Mouse (Mus musculus) gastrocnemius, adult 2 months (tissue): ENCODE measurements around the gene Usb1. TPM values are rescaled to one million over a fixed set of nuclear protein-coding genes. Genes with fewer than 3 reads are reported as not detected.

Experiments
- DNase-seq: peaks from one replicate; pipeline ENCODE4 v3.0.0; 2022
- H3K27ac ChIP-seq: fragments of 200-600 bp; 2 replicates; pipeline ENCODE4 v1.8.1; 2022; ENCODE audit warnings: mild to moderate bottlenecking
- H3K4me3 ChIP-seq: fragments of 200-600 bp; 2 replicates; pipeline ENCODE4 v1.8.1; 2022; ENCODE audit warnings: mild to moderate bottlenecking, moderate library complexity
- CTCF ChIP-seq: fragments of 200-600 bp; IDR thresholded peaks from 2 replicates; pipeline ENCODE4 v1.8.1; 2022; ENCODE audit warnings: antibody characterized with exemption, mild to moderate bottlenecking, moderate library complexity
- intact Hi-C: fragments of 180-260 bp; cut with DNase I; formaldehyde crosslinking; loops from one replicate; pipeline ENCODE4 v1.15.1; 2025
- long read RNA-seq, 2 experiments: library from polyadenylated mRNA; stranded (forward); transcript quantifications; one replicate each; pipeline ENCODE4 v2.0.0; 2021
- total RNA-seq, 2 experiments: library from RNA; stranded (reverse); gene quantifications; 2 replicates each; pipeline ENCODE4 v1.2.3; 2021

Gene Usb1
- 1 to 10 TPM; 5.8 to 7.1 TPM for total RNA-seq
- long read RNA-seq, experiment 1, partial matches to known transcripts = 0 of 6 reads
- long read RNA-seq, experiment 1, other reads (novel, unspliced or antisense) = 3 of 6 reads
- long read RNA-seq, experiment 2, partial matches to known transcripts = 0 of 3 reads
- long read RNA-seq, experiment 2, other reads (novel, unspliced or antisense) = 0 of 3 reads

DNA sequence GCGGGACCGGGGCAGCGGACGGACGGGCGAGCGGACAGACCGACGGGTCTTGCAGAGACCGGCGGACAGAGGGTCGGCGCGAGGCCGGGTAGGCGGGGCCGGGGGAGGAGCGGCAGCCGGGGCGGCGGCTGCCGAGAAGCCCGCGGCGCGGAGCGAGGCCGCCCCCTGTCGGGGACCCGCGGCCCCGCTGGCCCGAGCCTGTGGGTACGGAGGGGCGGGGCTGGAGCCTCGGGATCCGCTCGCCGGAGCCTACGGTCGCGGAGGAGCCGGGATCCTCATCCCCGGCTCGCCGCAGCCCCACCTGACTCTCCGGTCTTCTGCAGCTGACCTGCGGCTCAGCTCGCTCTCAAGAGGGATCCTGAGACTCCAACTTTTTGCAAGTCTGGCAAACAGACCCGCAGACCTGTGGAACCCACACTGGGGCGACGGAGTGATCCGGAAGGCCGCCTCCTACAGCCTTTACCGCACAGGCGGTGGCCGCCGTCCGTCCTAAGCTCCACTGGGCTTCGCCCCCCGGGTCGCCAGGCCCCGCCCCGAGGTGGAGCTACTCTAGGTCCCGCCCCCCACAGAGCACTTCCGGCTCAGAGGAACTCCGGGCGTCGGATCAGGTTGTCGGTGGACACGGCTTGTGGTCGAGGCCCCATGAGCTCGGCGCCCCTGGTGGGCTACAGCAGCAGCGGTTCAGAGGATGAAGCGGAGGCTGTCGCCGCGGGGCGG is at the start of gene Usb1, which contains the start of gene Zfp319:
Gene Usb1 (plus strand): TSS at position 565 of the 717 bp plus-strand sequence.
Gene Zfp319 (minus strand): TSS at position 231 of the 717 bp plus-strand sequence.
- Histone ChIP-seq H3K27ac (peak within 1 kb of the TSS; percentile 98), H3K4me3 (peak within 1 kb of the TSS; percentile 97)
- TF ChIP-seq CTCF = peak; percentile 88
- intact Hi-C loops = loop anchor here (1.0 to 10.0 kb wide), 4 partner anchors 77 to 303 kb away; partner anchors contain the start of genes Cfap20, Gins3 and Katnb1
- peak; percentile 96 for DNase-seq

GRCm38 (mm10) chr8:95289066-95289650 is 42.9 kb upstream of the Usb1 start:
- Histone ChIP-seq H3K27ac (no peak overlapping the region), H3K4me3 (no peak overlapping the region)
- intact Hi-C loops = no loop called here
- DNase-seq = no peak
- TF ChIP-seq CTCF = no peak

- no peak for TF ChIP-seq CTCF
- intact Hi-C loops = no loop called here
- Histone ChIP-seq H3K4me3 (peak overlapping the region; percentile 78), H3K27ac (peak overlapping the region; percentile 88)
- DNase-seq = peak; percentile 90
Observed at GRCm38 (mm10) chr8:95293172-95293571, 38.9 kb upstream of the Usb1 start.

- peak overlapping the region; percentile 88 for H3K27ac ChIP-seq
- TF ChIP-seq CTCF = no peak
- intact Hi-C loops = no loop called here
- DNase-seq = peak; percentile 46
- peak overlapping the region; percentile 78 for H3K4me3 ChIP-seq
Observed at GRCm38 (mm10) chr8:95293891-95294290, 38.2 kb upstream of the Usb1 start.

GRCm38 (mm10) chr8:95302410-95302809 is 29.7 kb upstream of the Usb1 start:
- H3K27ac ChIP-seq = no peak overlapping the region
- no peak overlapping the region for H3K4me3 ChIP-seq
- intact Hi-C loops = loop anchor here (2.0 kb wide), 1 partner anchor 48 kb away; no protein-coding TSS in a partner anchor
- peak; percentile 44 for DNase-seq
- peak; percentile 83 for TF ChIP-seq CTCF

DNA sequence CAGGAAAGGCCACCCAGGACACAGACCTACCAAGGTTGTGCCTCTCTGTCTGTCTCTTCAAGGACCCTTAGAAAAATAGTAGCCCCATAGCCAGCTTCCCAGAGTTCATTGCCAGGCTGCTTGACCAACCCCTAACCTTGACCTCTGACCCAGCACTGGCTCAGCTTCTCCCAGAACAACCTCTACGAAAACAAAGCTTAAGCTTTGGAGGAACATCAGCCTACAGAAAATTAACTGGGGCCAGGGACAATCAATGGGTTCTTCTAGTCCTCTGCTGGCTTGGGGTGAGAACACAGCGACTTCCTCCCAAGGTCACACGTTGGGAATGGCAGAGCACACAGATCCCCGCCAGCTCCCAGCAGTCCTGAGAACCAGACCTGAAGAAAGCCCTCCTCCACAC is 26.6 kb upstream of the Usb1 start:
- Histone ChIP-seq H3K4me3 (no peak overlapping the region), H3K27ac (no peak overlapping the region)
- intact Hi-C loops = no loop called here
- no peak for TF ChIP-seq CTCF
- DNase-seq = no peak

DNA sequence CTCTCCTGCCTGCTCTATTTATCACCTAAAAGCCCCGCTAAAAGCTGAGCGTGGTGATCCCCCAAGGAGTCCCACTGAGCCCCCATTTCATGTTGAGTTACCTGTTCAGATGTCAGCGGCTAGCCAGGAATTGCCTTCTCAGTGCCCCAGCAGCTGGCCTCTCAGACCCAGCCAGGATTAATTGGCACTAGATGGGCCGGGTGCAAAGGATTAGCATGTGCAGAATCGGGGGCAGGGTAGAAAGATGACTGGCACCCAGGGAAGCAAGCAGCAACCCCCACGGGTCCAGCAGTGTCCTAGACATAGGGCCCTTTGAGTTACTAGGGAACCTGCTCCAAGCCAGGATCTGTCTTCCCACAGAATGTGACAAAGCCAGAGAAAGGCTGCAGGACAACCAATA is 25.7 kb upstream of the Usb1 start, which contains the start of gene Cngb1:
Gene Cngb1 (minus strand): TSS at position 155 of the 400 bp plus-strand sequence.
- intact Hi-C loops = no loop called here
- Histone ChIP-seq H3K27ac (no peak within 1 kb of the TSS), H3K4me3 (no peak within 1 kb of the TSS)
- no peak for DNase-seq
- no peak for TF ChIP-seq CTCF

- Histone ChIP-seq H3K27ac (no peak within 1 kb of the TSS), H3K4me3 (no peak within 1 kb of the TSS)
- no peak for TF ChIP-seq CTCF
- intact Hi-C loops = no loop called here
- no peak for DNase-seq
Observed at GRCm38 (mm10) chr8:95310342-95310970, 21.6 kb upstream of the Usb1 start, which contains the start of gene Tepp. Gene Tepp, plus strand, starts transcription at chr8:95310566.

GRCm38 (mm10) chr8:95312836-95313235 is 19.2 kb upstream of the Usb1 start:
- intact Hi-C loops = no loop called here

DNA sequence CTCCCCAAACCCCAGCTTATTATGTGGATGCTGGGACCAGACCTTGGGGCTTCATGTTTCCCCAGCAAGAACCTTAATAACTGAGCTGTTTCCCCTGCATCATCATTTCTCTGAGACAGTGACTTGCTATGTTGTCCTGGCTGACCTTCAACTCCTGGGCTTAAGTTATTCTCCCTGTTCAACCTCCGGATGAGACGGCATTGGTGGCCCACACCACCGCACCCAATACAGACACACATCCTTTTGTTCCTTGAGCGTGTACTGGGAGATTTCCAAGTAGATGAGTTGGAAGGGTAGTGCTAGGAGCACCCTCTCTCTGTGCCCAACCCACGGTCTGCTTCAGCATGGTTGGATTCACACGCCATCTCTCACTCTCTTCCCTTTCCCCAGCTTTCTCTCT is 18.2 kb upstream of the Usb1 start:
- H3K4me3 ChIP-seq = no peak overlapping the region
- DNase-seq = no peak
- H3K27ac ChIP-seq = no peak overlapping the region
- no peak for TF ChIP-seq CTCF
- intact Hi-C loops = no loop called here

More at GRCm38 (mm10) chr8:95312836-95313235, 19.2 kb upstream of the Usb1 start:
- TF ChIP-seq CTCF = peak; percentile 57
- H3K4me3 ChIP-seq = no peak overlapping the region
- peak; percentile 51 for DNase-seq
- no peak overlapping the region for H3K27ac ChIP-seq

GRCm38 (mm10) chr8:95314707-95315106 is 17.4 kb upstream of the Usb1 start:
- DNase-seq = no peak
- no peak overlapping the region for H3K27ac ChIP-seq
- H3K4me3 ChIP-seq = no peak overlapping the region
- TF ChIP-seq CTCF = 0 out of 2 replicates have a peak, but pooled peaks have one; percentile 16
- intact Hi-C loops = no loop called here

DNA sequence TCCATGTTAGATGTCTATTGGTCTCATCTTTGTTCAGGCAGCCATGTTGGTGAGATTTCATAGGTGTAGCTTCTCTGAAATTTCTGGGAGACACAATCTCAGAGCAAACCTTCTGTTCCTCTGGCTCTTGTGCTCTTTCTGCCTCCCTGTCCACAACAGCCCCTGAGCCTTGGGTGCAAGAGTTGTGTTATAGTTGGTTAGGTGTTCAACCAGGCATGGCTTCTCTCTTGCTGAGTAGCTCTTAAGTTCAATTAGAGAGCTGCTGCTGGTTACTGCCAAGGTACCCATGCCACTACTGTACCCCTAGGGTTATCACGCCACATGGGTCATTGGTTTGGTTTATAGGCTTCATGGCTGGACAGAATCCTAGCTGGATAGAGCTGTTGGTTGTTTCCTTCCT is 16.7 kb upstream of the Usb1 start:
- DNase-seq = no peak
- H3K27ac ChIP-seq = no peak overlapping the region
- TF ChIP-seq CTCF = no peak
- intact Hi-C loops = no loop called here
- H3K4me3 ChIP-seq = no peak overlapping the region
